12 mouse cellular contexts compared by ENCODE assay signal in the genomic region with DNA sequence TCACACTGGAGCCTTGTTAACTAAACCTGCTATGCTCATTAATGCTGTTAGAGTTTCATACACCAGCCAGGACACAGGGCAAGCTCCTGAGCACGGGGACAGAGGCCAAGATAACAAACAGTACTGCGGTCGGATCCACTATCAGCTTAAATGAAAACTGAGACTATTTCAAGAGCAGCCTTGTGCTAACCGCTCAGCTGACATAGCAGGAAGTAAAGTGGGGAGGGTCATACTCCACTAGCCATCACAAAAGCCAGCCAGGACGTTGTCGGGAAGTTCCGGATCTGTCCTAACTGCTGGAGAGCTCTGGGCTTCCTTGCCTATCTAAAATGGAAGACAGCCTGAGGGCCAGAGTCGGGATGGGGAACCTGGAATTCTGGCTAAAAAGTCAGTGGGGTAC. TPM values are rescaled to one million over a fixed set of nuclear protein-coding genes. Genes with fewer than 3 reads are reported as not detected.
DNase-seq lines count a peak whose midpoint lies in the region; ATAC-seq and TF ChIP-seq lines count a peak whose summit lies in the region.
"Had no signal": no experiment of that assay in that cellular context is flagged by ENCODE, and none has a peak within 500 bp of the region (broad histone marks: within the 10 kb centered on the region; RNA-seq: fewer than 3 reads in every experiment).

No protein-coding gene starts in this region.

- no peak for TF ChIP-seq POLR2A in small intestine, adult 2 months (IDR thresholded peaks at IDR 0.05; ENCODE audit: low read depth, low read length)

- peak; percentile 35 for ATAC-seq in heart, embryonic 16.5 days (replicated peaks; ENCODE audit: extremely low read depth, insufficient read depth, low FRiP score)

- intact Hi-C loops in gastrocnemius, adult 2 months (cut with DNase I), result no loop called here
- intact Hi-C loops in gastrocnemius, postnatal 36 days (cut with DNase I), result no loop called here

- TF ChIP-seq CTCF in gastrocnemius, adult 2 months (IDR thresholded peaks at IDR 0.05), result no peak
- no peak for TF ChIP-seq CTCF in small intestine, adult 2 months (IDR thresholded peaks at IDR 0.05; ENCODE audit: extremely low read depth, insufficient read length, insufficient replicate concordance, low read depth, low read length)

- H3K27ac ChIP-seq in gastrocnemius, adult 2 months, result peak overlapping the region; percentile 96
- peak overlapping the region; percentile 100 for H3K27ac ChIP-seq in heart, embryonic 16.5 days (ENCODE audit: low read length)
- 0 out of 2 replicates have a peak overlapping the region, but pooled peaks have one; percentile 1 for H3K27ac ChIP-seq in small intestine, adult 2 months (ENCODE audit: insufficient read depth, low read depth, low read length)
- H3K27ac ChIP-seq: limb, embryonic 13.5 days; neural tube, embryonic 12.5 days had no signal

- no peaks in the 10 kb centered on the region for H3K9me3 ChIP-seq in heart, embryonic 16.5 days (replicated peaks; ENCODE audit: control insufficient read depth, low read length)
- H3K9me3 ChIP-seq: limb, embryonic 13.5 days; neural tube, embryonic 12.5 days had no signal

- peaks cover 38% of the 10 kb centered on the region for H3K4me1 ChIP-seq in heart, embryonic 16.5 days (ENCODE audit: control insufficient read depth, insufficient read depth, low read length)
- H3K4me1 ChIP-seq in small intestine, adult 2 months (ENCODE audit: control insufficient read depth, insufficient read depth, insufficient read length, low read length), result peaks cover 8% of the 10 kb centered on the region

- H3K36me3 ChIP-seq in heart, embryonic 16.5 days (ENCODE audit: control insufficient read depth, insufficient read depth), result no peaks in the 10 kb centered on the region
- no peaks in the 10 kb centered on the region for H3K36me3 ChIP-seq in small intestine, adult 2 months (ENCODE audit: control insufficient read depth, insufficient read depth, low read length)
- H3K36me3 ChIP-seq: limb, embryonic 13.5 days; neural tube, embryonic 12.5 days had no signal

- no peak for DNase-seq in gastrocnemius, adult 2 months
- DNase-seq in gastrocnemius, postnatal 36 days, result no peak
- peak; percentile 36 to 50 for DNase-seq in kidney, postnatal 25 days
- DNase-seq in layer of hippocampus, adult 9-10 months (ENCODE audit: low spot score), result no peak
- DNase-seq in spleen, adult 12 weeks (ENCODE audit: low spot score), result no peak
- DNase-seq in spleen, postnatal 14 days (ENCODE audit: low spot score in 2 of 2), result no peak
- DNase-seq: B cell, adult 2 months; cerebellum, postnatal 14 days had no signal

- H3K27me3 ChIP-seq in heart, embryonic 16.5 days (ENCODE audit: control insufficient read depth, insufficient read depth, low read length), result no peaks in the 10 kb centered on the region
- peaks cover 4% of the 10 kb centered on the region; the same call in 1 of the 2 replicates for H3K27me3 ChIP-seq in small intestine, adult 2 months (ENCODE audit: control insufficient read depth, insufficient read depth, low read length)

- 8% methylated on average over 8 of the region's 8 CpGs for WGBS in heart, embryonic 16.5 days
- WGBS in small intestine, adult 2 months, result 12% methylated on average over 8 of the region's 8 CpGs

- peak overlapping the region; percentile 77 for H3K4me2 ChIP-seq in heart, embryonic 16.5 days (ENCODE audit: low read depth, low read length)
- H3K4me2 ChIP-seq: limb, embryonic 13.5 days; neural tube, embryonic 12.5 days had no signal

- peak overlapping the region; percentile 98 for H3K9ac ChIP-seq in heart, embryonic 16.5 days (ENCODE audit: low read length)
- H3K9ac ChIP-seq: neural tube, embryonic 12.5 days had no signal

- peak overlapping the region; percentile 94 for H3K4me3 ChIP-seq in gastrocnemius, adult 2 months
- peak overlapping the region; percentile 80 for H3K4me3 ChIP-seq in heart, embryonic 16.5 days (ENCODE audit: low read length)
- H3K4me3 ChIP-seq in small intestine, adult 2 months (ENCODE audit: low read depth, low read length), result no peak overlapping the region
- H3K4me3 ChIP-seq: limb, embryonic 13.5 days; neural tube, embryonic 12.5 days had no signal

RNA-seq across cellular contexts. Expression of a gene that starts 4.2 kb away (rescaled TPM):
- 100 to 1,000 TPM; 349 to 495 TPM for total RNA-seq in gastrocnemius, adult 2 months (2021)
- 100 to 1,000 TPM; 345 to 363 TPM for total RNA-seq in gastrocnemius, postnatal 36 days (2021)
- polyA plus RNA-seq in heart, embryonic 16.5 days (2015; fragmentation: Nextera tagmentation; extraction: Ambion mirVana), result 224 and 231 TPM in 2 replicates
- polyA plus RNA-seq in small intestine, adult 2 months (2012; rRNA removed), result 0.05 TPM in 1 of 2 replicates, not detected in the other

RNA-seq across cellular contexts. Expression of a gene that starts 51.7 kb away (rescaled TPM):
- 10 to 100 TPM; 30.1 to 36.8 TPM for total RNA-seq in gastrocnemius, adult 2 months (2021)
- total RNA-seq in gastrocnemius, postnatal 36 days (2021), result 10 to 100 TPM; 21.5 to 30.1 TPM
- polyA plus RNA-seq in heart, embryonic 16.5 days (2015; fragmentation: Nextera tagmentation; extraction: Ambion mirVana), result 116 and 124 TPM in 2 replicates
- 9.3 and 18.4 TPM in 2 replicates for polyA plus RNA-seq in small intestine, adult 2 months (2012; rRNA removed)

RNA-seq across cellular contexts. Expression of a gene that starts 51.8 kb away (rescaled TPM):
- 10 to 100 TPM; 45.5 to 85.8 TPM for total RNA-seq in gastrocnemius, adult 2 months (2021)
- 10 to 100 TPM; 46.6 to 52.2 TPM for total RNA-seq in gastrocnemius, postnatal 36 days (2021)
- polyA plus RNA-seq in heart, embryonic 16.5 days (2015; fragmentation: Nextera tagmentation; extraction: Ambion mirVana), result 49.1 and 57.7 TPM in 2 replicates
- polyA plus RNA-seq in small intestine, adult 2 months (2012; rRNA removed), result 0.48 and 1.4 TPM in 2 replicates

Comparison
In these comparisons a context has a peak if more than half of its experiments do, and no peak if none do; other contexts are left out.
1. DNase-seq: peak in kidney, postnatal 25 days (2 of 2); none in gastrocnemius, adult 2 months (single experiment), gastrocnemius, postnatal 36 days (0 of 2), layer of hippocampus, adult 9-10 months (single experiment), spleen, adult 12 weeks (single experiment) and spleen, postnatal 14 days (0 of 2).
2. H3K27ac ChIP-seq: peak in every context shown above with its lines; median percentile 100 in heart, embryonic 16.5 days; 96 in gastrocnemius, adult 2 months; 1 in small intestine, adult 2 months.